Mouse (Mus musculus): ENCODE data around the gene 1700102P08Rik.

The 1700102P08Rik gene

DNA sequence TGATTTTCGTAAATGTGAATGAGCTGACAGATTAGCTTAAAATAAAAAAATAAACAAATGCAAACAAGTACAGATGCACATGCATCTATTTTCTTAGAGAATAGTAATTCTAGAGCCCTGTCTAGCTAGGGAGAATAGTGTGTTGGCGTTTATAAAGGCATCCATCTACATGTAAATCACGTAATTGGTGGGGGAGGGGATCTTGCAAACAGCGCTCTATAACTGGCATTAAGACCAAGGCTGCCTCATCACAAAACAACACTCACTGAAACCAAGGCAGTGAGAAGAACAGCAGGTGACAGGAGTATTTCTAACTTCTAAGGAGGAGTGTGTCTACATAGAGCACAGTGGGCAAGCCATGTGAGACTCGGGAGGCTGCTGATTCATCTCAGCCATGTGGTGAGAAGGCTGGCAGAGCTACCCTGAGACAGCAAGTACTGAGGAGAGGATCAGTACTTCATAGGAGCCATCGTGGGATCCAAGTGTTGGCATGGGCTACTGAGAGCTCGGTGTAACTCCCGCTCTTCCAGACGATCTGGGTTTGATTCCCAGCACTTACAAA is 18.9 kb downstream of the 1700102P08Rik start:
- no peak for DNase-seq

GRCm38 (mm10) chr9:108412221-108412620 is 19.6 kb downstream of the 1700102P08Rik start:
- DNase-seq = peak; percentile 19 to 31

DNA sequence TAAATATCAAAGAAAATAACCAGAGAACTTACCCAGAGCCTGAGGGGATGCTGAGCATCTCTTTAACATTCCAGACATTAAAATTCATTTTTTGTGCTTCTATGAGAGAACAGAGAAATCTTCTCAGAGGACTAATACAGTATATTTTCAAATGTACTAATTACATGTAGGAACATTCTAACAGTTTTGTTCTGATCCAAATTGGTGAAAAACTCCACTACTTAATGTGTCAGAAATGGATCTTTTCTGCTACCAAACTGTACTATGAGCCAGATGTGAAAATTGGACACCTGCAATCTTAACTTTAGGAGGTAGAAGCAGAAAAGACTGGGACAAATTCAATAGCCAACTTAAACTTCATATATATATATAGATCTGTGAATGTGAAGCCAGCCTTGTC is 35.8 kb downstream of the 1700102P08Rik start, which contains the start of gene Ccdc36:
Gene Ccdc36, minus strand, starts transcription at position 101 of the 400 bp plus-strand sequence.
- DNase-seq = no peak

DNA sequence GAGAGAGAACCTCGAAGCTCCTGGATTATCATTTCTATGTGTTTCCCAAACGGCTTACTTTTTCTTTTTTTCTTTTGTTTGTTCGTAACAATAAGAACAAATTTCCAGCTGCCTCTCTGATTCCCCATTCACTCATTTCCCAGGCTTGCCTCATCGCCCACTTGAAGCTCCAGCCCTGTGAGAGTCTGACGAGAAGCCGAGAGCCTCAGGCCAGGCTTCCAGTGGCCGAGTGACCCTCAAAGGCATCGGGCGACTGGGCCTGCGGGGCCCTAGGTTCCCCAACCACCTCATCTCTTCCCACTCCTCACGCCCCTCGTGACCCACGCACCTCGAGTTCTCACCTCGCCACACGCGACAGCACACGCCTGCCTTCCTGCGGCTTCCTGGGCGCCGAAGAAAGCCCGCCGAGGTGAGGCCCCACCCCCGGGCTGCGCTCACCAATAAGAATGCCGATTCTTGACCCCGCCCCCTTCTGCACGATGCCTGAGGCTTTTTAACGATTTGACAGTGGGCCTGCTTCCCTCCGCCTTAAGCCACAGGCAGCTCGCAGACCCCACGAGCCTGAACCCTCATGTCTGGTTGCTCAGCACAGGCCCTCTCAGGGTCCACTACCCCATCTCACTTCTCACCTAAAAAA is 38.9 kb downstream of the 1700102P08Rik start:
- peak; percentile 55 to 65 for DNase-seq

DNA sequence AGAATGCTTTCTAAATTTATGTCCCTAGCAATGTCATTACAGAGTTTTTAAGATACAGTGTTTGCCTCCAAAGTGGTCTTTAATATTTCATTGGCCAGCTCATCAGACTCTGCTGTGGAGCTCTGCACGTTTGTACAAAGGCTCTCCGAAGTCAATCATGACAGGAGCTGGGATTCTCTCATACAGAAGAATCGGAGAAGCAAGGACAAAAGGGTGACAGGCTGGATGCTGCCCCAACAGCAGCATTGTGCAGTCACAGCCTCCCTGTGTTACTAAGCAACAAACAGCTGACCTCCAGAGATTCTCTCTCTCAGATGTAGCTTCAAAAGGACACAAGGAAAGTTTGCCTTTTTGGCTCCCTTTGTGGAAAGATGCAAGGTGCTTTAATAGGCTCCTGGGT is 43.6 kb downstream of the 1700102P08Rik start, which contains the start of gene BC048562:
Gene BC048562, plus strand, starts transcription at position 301 of the 400 bp plus-strand sequence.
- DNase-seq = no peak

DNA sequence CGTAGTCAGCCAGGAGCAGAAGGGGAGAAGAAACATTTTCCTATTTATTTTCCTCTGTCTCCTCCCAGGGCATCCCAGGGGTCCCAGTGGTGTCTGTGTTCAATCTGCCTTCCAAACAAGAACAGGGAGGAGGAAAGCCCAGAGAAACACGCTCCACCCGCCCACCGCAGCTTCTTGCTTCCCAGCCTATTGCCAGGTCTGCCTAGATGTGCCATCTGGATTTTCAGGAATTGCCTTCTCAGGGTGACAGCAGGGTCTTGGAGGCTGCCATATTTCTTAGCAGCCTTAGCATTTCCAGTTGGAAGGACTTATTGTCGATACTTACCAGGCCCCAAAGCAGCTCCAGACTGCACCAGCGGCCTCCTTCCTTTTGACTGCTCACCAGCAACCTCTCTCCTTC is 46.6 kb downstream of the 1700102P08Rik start:
- no peak for DNase-seq

GRCm38 (mm10) chr9:108440485-108440884 is 47.9 kb downstream of the 1700102P08Rik start:
- DNase-seq = no peak

DNA sequence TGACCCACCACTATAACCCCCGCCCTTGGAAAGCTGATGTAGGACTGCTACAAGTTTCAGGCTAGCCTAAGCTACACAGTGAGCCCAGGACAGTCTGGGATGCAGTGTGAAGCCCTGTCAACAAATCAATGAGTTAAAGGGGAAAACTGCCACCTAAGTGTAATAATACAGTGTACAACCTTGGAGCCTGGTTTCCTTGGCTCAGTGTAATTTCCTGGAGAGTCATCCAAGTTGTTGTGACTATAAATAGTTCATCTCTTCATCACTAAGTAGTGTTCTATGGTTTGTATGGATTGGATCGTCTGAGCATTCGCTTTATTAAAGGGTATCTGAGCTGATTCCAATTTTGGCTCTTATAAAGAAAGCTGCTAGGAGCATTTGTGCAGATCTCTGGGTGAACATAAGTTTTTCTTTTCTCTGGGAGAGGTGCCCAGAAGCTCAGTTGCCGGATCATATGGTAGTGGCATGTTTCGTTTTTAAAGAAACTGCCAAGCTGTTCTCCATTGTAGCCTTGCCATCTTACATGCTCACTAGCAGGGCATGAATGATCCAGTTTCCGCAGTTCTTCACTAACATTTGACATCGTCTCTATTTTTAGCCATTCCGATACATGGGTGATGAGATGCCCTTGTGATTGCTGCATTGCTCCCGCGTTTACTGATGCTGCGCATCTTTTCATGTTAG is 48.8 kb downstream of the 1700102P08Rik start:
- DNase-seq = no peak

GRCm38 (mm10) chr9:108445125-108445524 is 52.5 kb downstream of the 1700102P08Rik start:
- no peak for DNase-seq

- DNase-seq = peak; percentile 60 to 68
Observed at GRCm38 (mm10) chr9:108449860-108450259, 57.3 kb downstream of the 1700102P08Rik start.

DNA sequence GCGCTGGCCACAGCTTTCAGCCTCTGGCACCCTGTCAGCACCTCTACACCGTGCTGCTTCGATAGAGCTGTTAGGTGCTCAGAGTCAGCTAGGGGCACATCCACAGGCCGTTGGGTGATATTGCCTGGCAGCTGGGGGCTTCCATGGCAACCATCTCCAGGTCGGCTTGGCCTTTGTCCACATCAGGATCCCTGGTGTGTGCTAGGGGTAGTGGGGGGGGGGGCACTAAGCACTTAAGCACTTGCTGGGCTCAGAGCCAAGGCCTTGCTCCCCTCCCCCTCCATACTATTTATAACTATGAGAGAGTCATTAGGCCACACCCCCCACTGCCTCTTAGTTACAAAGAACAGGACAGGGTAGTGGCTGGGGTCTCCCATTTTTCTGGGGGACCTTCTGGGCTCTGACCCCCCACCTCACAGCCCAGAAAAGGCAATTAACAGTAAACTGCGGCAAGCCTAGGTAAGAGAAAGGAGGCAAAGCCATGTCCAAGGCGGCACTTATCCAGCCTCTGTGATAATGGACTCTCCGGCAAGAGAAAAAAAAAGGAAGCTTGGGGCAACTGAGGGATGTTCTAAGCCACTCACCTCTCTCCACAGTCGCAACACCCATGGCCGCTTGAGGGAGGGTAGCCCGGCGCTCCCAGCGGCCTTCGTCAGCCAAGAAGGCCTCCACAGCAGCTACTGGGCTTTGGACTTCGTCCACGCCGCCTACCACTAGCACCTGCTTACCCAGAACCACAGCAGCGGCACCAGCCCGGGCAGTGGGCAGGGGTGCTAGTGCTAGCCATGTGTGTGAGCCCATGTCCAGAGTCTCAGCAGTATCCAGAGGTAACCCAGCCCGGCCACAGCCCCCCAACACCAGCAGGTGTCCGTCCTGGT is 57.9 kb downstream of the 1700102P08Rik start:
- peak; percentile 63 to 74 for DNase-seq

DNA sequence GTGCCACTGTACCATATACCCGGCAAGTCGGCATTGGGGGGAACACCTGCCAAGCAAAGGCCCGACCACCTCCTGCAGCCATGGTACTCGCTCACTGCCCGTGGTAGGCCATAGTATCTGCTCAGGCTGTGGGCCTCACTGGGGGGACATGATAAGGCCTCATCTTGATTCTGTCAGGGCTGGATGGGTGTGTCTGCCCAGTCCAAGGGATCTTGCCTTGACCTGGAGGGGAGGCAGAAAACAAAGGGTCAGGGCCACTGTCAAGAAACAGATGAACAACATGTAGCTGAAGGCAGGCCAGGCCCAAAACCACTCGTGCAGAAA is 58.5 kb downstream of the 1700102P08Rik start:
- no peak for DNase-seq

GRCm38 (mm10) chr9:108451519-108452160 is 59.0 kb downstream of the 1700102P08Rik start:
- DNase-seq = no peak

GRCm38 (mm10) chr9:108452291-108452906 is 59.8 kb downstream of the 1700102P08Rik start:
- DNase-seq = peak; percentile 95 to 96

- no peak for DNase-seq
Observed at GRCm38 (mm10) chr9:108452911-108453310, 60.3 kb downstream of the 1700102P08Rik start.

- no peak for DNase-seq
Observed at GRCm38 (mm10) chr9:108453458-108453857, 60.9 kb downstream of the 1700102P08Rik start.

GRCm38 (mm10) chr9:108454429-108454828 is 61.8 kb downstream of the 1700102P08Rik start:
- DNase-seq = no peak

DNA sequence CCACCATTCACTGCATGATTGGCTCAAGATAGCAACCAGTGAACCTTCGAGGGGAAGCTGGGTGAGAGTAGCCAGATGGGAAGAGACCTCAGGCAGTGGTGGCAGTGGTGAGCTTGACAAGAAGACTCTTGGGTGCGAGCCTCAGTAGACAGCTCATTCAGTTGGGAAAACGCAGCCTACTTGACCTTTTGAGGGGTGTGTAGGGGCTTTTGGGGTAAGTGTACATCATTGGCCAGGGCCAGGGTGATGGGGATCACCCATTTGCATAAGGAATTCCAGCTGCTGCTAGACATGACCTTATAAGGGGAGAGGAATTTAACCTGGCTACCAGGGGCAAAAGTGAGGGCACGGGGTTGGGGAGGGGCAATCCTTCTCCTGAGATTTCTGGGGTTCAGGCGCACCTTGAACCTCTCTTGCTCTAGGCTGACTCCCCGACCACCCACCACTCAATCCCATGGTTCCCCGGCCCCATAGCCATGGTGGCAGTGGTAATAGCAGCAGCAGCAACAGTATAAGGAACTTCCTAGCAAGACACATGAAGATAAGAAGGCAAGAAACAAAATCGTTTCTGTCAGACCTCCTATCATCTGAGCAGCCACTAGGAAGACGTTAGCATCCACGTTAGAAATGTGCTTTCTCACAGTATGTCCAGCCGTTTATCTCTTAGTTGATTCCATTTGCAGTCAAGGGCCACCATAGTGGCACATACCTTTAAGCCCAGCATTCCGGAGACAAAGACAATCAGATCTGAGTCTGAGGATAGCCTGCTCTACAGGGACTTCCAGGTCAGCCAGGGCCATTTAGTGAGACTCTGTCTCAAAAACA is 63.4 kb downstream of the 1700102P08Rik start:
- DNase-seq = no peak

DNA sequence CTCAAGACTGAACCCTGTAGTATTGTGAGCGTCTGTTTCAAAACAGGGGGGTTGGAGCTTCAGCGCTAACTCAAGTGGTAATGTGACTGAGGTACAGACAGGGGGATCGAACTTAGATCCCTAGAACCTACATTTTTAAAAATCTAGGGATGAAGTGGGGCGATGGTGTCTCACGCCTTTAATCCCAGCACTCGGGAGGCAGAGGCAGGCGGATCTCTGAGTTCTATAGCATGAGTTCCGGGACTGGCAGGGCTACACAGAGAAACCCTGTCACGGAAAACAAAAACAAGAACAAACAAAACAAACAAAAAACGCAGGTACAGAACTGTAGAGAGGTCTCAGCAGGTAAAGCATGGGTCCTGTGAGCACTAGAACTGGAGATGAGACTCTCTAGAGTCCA is 64.3 kb downstream of the 1700102P08Rik start:
- DNase-seq = no peak

- DNase-seq = no peak
Observed at GRCm38 (mm10) chr9:108459939-108460318, 67.3 kb downstream of the 1700102P08Rik start.

All from kidney, postnatal 4 days (tissue).